8 mouse cellular contexts compared by ENCODE assay signal in the genomic region with DNA sequence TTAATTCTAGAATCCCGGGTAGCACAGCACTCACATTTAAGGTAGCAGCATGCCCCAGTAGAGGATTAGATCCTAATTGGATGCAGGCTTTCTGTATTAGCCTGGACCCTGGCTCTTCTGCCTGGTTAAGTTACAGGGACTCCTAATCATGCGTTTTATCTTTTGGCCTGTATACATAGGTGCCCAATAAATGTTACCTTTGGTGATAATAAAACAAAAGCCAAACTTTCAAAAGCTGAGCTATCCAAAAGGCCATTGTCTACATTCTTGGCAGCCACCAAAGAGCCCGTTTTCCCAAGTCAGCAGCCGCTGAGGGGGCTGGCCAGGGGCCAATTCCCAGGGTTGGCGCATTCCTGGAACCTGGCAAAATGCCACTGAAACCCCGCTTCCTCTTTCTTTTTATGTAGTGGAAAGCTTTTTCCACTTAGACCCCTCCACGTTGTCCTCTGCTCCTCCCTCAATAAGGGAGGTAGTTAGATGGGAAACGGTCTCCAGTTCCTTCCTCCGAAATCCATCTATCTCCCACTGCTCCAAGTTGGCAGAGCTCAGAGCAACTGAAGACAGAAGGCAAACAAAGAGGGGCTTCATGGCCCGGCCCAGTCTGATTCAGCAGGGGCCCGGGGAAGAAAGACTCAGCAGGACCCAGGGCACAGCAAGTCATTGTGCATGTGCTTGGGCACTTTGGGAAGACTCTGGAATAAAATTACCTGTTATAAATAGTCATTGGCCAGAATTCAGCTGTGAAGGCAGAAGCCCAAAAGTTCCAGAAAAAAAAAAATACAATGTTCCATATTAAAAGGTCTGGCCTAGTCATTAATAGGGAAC.
A peak's percentile ranks its signal among the peaks of the same experiment; 100 is the strongest.
DNase-seq lines count a peak whose midpoint lies in the region; ATAC-seq lines count a peak whose summit lies in the region.
"Had no signal": no experiment of that assay in that cellular context is flagged by ENCODE, and none has a peak within 500 bp of the region (broad histone marks: within the 10 kb centered on the region; RNA-seq: fewer than 3 reads in every experiment).

No protein-coding gene starts in this region.

- H3K9me3 ChIP-seq in intestine, embryonic 14.5 days (ENCODE audit: control insufficient read depth, low read length): no peaks in the 10 kb centered on the region
- H3K9me3 ChIP-seq in midbrain, embryonic 15.5 days: no peaks in the 10 kb centered on the region

- H3K27ac ChIP-seq in intestine, embryonic 14.5 days (ENCODE audit: low read depth): no peak overlapping the region
- H3K27ac ChIP-seq in midbrain, embryonic 15.5 days: 0 out of 2 replicates have a peak overlapping the region, but pooled peaks have one; percentile 63

- H3K4me1 ChIP-seq in intestine, embryonic 14.5 days (replicated peaks; ENCODE audit: control insufficient read depth, insufficient read depth, low read length): peaks cover 17% of the 10 kb centered on the region
- H3K4me1 ChIP-seq in midbrain, embryonic 15.5 days: peaks cover 38% of the 10 kb centered on the region

- 28% methylated on average over 11 of the region's 11 CpGs for WGBS in intestine, embryonic 14.5 days
- 22% methylated on average over 11 of the region's 11 CpGs for WGBS in midbrain, embryonic 15.5 days

- H3K27me3 ChIP-seq in intestine, embryonic 14.5 days (replicated peaks; ENCODE audit: control insufficient read depth, insufficient read depth, low read length): no peaks in the 10 kb centered on the region
- no peaks in the 10 kb centered on the region for H3K27me3 ChIP-seq in midbrain, embryonic 15.5 days (replicated peaks)

- H3K9ac ChIP-seq in intestine, embryonic 14.5 days (ENCODE audit: low read length): no peak overlapping the region
- H3K9ac ChIP-seq in midbrain, embryonic 15.5 days: no peak overlapping the region

- intact Hi-C loops in gastrocnemius, postnatal 36 days (cut with DNase I): no loop called here

- no peak for ATAC-seq in intestine, embryonic 14.5 days (replicated peaks; ENCODE audit: low FRiP score, low TSS enrichment, low read depth)
- ATAC-seq in midbrain, embryonic 15.5 days (replicated peaks): peak; percentile 71

- no peak overlapping the region for H3K4me3 ChIP-seq in intestine, embryonic 14.5 days (ENCODE audit: low read depth, low read length)
- no peak overlapping the region for H3K4me3 ChIP-seq in midbrain, embryonic 15.5 days
- H3K4me3 ChIP-seq: myocyte had no signal

- no peaks in the 10 kb centered on the region for H3K36me3 ChIP-seq in intestine, embryonic 14.5 days (ENCODE audit: control insufficient read depth, insufficient read depth, low read length)
- H3K36me3 ChIP-seq in midbrain, embryonic 15.5 days (replicated peaks): no peaks in the 10 kb centered on the region

- no peak overlapping the region for H3K4me2 ChIP-seq in intestine, embryonic 14.5 days (ENCODE audit: low read length)
- no peak overlapping the region for H3K4me2 ChIP-seq in midbrain, embryonic 15.5 days

- peak; percentile 32 to 62 for DNase-seq in adrenal gland, postnatal 36 days
- peak; percentile 73 to 88 for DNase-seq in cerebellum, postnatal 4 days (ENCODE audit: low spot score in 2 of 2)
- peak; percentile 23 to 28 for DNase-seq in gastrocnemius, postnatal 36 days
- DNase-seq in intestine, embryonic 14.5 days (ENCODE audit: low spot score): peak; percentile 75
- peak; percentile 38 to 54 for DNase-seq in left cerebral cortex, adult 8-10 months (ENCODE audit: low spot score in 2 of 2)
- DNase-seq in thymus, postnatal 25 days: no peak
